ENCODE assay signal across 9 mouse cellular contexts in genomic region chr6:37038444-37038843, GRCm38 (mm10).
DNase-seq lines count a peak whose midpoint lies in the region; ATAC-seq lines count a peak whose summit lies in the region.
"Had no signal": no experiment of that assay in that cellular context is flagged by ENCODE, and none has a peak within 500 bp of the region (broad histone marks: within the 10 kb centered on the region; RNA-seq: fewer than 3 reads in every experiment).

No protein-coding gene starts in this region.

- no peaks in the 10 kb centered on the region for H3K36me3 ChIP-seq in hindbrain, embryonic 11.5 days (ENCODE audit: control insufficient read depth, insufficient read depth, low read length)
- H3K36me3 ChIP-seq in hindbrain, embryonic 10.5 days, result no peaks in the 10 kb centered on the region
- no peaks in the 10 kb centered on the region for H3K36me3 ChIP-seq in midbrain, embryonic 14.5 days (ENCODE audit: control insufficient read depth, insufficient read depth, low read length)

- no peaks in the 10 kb centered on the region for H3K4me1 ChIP-seq in hindbrain, embryonic 11.5 days (replicated peaks; ENCODE audit: control insufficient read depth, insufficient read depth, low read length)
- peaks cover 26% of the 10 kb centered on the region for H3K4me1 ChIP-seq in hindbrain, embryonic 10.5 days (replicated peaks)
- peaks cover 11% of the 10 kb centered on the region; the same call in 1 of the 2 replicates for H3K4me1 ChIP-seq in midbrain, embryonic 14.5 days (ENCODE audit: control insufficient read depth, insufficient read depth, low read length)

- no peak overlapping the region for H3K4me2 ChIP-seq in hindbrain, embryonic 11.5 days (replicated peaks; ENCODE audit: low read depth, low read length)
- H3K4me2 ChIP-seq in midbrain, embryonic 14.5 days (ENCODE audit: low read length), result no peak overlapping the region

- H3K9ac ChIP-seq in hindbrain, embryonic 11.5 days (ENCODE audit: low read depth, low read length), result no peak overlapping the region
- 0 out of 2 replicates have a peak overlapping the region, but pooled peaks have one; percentile 10 for H3K9ac ChIP-seq in midbrain, embryonic 14.5 days (replicated peaks; ENCODE audit: low read length)

- DNase-seq in hindbrain, embryonic 11.5 days (ENCODE audit: low spot score), result peak; percentile 27
- no peak for DNase-seq in hindbrain, embryonic 10.5 days (ENCODE audit: low spot score)
- DNase-seq in cerebellum, adult 18-20 months, result peak; percentile 46 to 62
- peak; percentile 26 to 46 for DNase-seq in frontal cortex, postnatal 36 days (ENCODE audit: low spot score in 2 of 2)
- DNase-seq in midbrain, embryonic 14.5 days, result peak; percentile 77
- no peak for DNase-seq in gastrocnemius, postnatal 4 days (ENCODE audit: low spot score in 2 of 2)

- no peak overlapping the region for H3K27ac ChIP-seq in hindbrain, embryonic 11.5 days (ENCODE audit: low read depth, low read length)
- H3K27ac ChIP-seq in hindbrain, embryonic 10.5 days, result no peak overlapping the region
- H3K27ac ChIP-seq in midbrain, embryonic 14.5 days (replicated peaks; ENCODE audit: low read depth, low read length), result no peak overlapping the region

- WGBS in hindbrain, embryonic 11.5 days, result 51% methylated on average over 8 of the region's 8 CpGs
- 47% methylated on average over 8 of the region's 8 CpGs for WGBS in hindbrain, embryonic 10.5 days
- 34% methylated on average over 8 of the region's 8 CpGs for WGBS in midbrain, embryonic 14.5 days

- H3K27me3 ChIP-seq in hindbrain, embryonic 11.5 days (ENCODE audit: control insufficient read depth, insufficient read depth, low read length), result no peaks in the 10 kb centered on the region
- H3K27me3 ChIP-seq in hindbrain, embryonic 10.5 days (ENCODE audit: insufficient read depth, poor library complexity, severe bottlenecking), result no peaks in the 10 kb centered on the region
- H3K27me3 ChIP-seq in midbrain, embryonic 14.5 days (ENCODE audit: control insufficient read depth, insufficient read depth, low read length), result no peaks in the 10 kb centered on the region
- H3K27me3 ChIP-seq: CH12.LX had no signal

- H3K9me3 ChIP-seq in hindbrain, embryonic 11.5 days (ENCODE audit: control insufficient read depth, low read length), result no peaks in the 10 kb centered on the region
- no peaks in the 10 kb centered on the region for H3K9me3 ChIP-seq in hindbrain, embryonic 10.5 days
- no peaks in the 10 kb centered on the region for H3K9me3 ChIP-seq in midbrain, embryonic 14.5 days (ENCODE audit: control insufficient read depth, low read length)

- ATAC-seq in hindbrain, embryonic 11.5 days (ENCODE audit: low FRiP score), result 0 out of 2 replicates have a peak, but pooled peaks have one; percentile 40
- no peak; the same call in 1 of the 2 replicates for ATAC-seq in midbrain, embryonic 14.5 days (ENCODE audit: low FRiP score, low TSS enrichment)
- ATAC-seq in monocyte, adult 5-6 weeks (replicated peaks; ENCODE audit: insufficient number of reproducible peaks, low FRiP score, low TSS enrichment, poor library complexity, severe bottlenecking), result no peak
- ATAC-seq in CD4-positive, CD25-positive, alpha-beta regulatory T cell, adult 4 months, result no peak

- H3K4me3 ChIP-seq in hindbrain, embryonic 11.5 days (ENCODE audit: low read depth, low read length), result no peak overlapping the region
- no peak overlapping the region for H3K4me3 ChIP-seq in hindbrain, embryonic 10.5 days
- H3K4me3 ChIP-seq in midbrain, embryonic 14.5 days (replicated peaks; ENCODE audit: low read depth, low read length), result no peak overlapping the region

Comparison
In these comparisons a context has a peak if more than half of its experiments do, and no peak if none do; other contexts are left out.
1. DNase-seq: peak in hindbrain, embryonic 11.5 days (single experiment), cerebellum, adult 18-20 months (2 of 2), frontal cortex, postnatal 36 days (2 of 2) and midbrain, embryonic 14.5 days (single experiment); none in hindbrain, embryonic 10.5 days (single experiment) and gastrocnemius, postnatal 4 days (0 of 2).